Mouse (Mus musculus): Measurements from ENCODE around the gene Mgat4a.
"Not testable (repeated sequence)": the region's sequence is repeated elsewhere in the genome, so short reads cannot be mapped to it uniquely, and the experiment has no call there.

The Mgat4a gene

GRCm38 (mm10) chr1:37531654-37532532, 8.9 kb downstream of the Mgat4a start:
- no peak for DNase-seq

GRCm38 (mm10) chr1:37530061-37530460, 10.8 kb downstream of the Mgat4a start:
- DNase-seq, result no peak

- DNase-seq, result no peak
These were observed 14.6 kb downstream of the Mgat4a start for GRCm38 (mm10) chr1:37526257-37526656.

- no peak for DNase-seq
These were observed 16.1 kb downstream of the Mgat4a start for GRCm38 (mm10) chr1:37524669-37525068.

- not testable (repeated sequence) for DNase-seq
These were observed 16.7 kb downstream of the Mgat4a start for GRCm38 (mm10) chr1:37524122-37524521.

DNA sequence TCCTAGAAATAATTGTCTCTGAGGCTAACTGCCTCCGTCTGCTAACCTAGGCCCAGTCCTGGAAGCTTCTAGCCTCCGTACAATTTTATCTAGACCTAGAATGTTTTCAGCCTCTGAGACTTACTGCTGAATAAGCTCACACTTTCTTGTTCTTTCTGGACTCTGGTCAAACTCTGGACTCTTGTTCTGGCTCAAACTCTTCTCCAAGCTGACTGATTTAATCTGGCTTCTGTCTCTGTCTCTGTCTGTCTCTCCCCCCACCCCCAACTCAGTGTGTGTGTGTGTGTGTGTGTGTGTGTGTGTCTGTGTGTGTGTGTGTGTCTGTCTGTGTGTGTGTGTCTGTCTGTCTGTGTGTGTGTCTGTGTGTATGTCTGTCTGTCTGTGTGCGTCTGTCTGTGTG, 17.3 kb downstream of the Mgat4a start:
- not testable (repeated sequence) for DNase-seq

GRCm38 (mm10) chr1:37522101-37522500, 18.7 kb downstream of the Mgat4a start:
- no peak for DNase-seq

DNA sequence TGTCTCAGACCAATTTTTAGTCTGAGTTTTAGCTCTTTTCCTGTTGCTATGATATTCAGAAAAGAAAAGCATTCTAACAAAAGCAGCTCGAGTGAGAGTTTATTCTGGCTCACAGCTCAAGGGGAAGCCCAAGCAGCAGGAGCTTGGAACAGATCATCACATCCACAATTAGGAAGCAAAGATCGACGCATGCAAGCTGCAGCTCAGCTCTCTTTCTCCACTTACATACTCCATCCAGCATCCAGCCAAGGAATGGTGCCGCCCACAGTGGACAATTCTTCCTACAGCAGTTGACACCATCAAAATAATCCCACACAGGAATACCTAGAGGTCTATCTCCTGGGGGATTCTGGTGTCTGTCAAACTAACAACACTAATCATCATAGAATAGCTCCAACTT, 22.0 kb downstream of the Mgat4a start:
- no peak for DNase-seq

- no peak for DNase-seq
These were observed 22.6 kb downstream of the Mgat4a start for GRCm38 (mm10) chr1:37518124-37518720.

- DNase-seq, result no peak
These were observed 27.8 kb downstream of the Mgat4a start for GRCm38 (mm10) chr1:37512961-37513431.

DNA sequence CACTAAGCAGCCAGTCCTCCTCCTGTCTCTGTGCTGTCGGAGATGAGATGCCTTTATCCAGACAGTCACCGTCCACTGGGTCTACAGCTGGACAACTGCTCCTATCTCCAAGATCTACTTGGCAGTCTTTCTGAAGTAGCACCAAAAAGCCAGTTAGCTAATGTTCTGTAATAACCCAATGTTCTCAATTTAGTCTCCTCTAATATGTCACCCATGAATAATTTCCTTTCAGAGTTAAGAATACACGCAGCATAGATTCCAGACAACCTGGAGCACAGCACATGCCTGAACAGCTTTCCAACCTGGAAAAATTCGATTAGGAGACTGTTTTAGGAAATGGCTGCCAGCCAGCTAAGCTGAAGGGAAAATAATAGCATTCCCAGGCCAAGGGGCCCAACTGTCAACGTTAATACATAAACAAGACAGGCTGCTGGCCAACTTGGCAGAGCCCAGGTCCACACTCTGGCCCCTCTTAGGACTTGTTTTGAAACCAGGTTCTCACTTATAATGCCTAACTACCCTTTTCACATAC, 28.6 kb downstream of the Mgat4a start:
- no peak for DNase-seq

DNA sequence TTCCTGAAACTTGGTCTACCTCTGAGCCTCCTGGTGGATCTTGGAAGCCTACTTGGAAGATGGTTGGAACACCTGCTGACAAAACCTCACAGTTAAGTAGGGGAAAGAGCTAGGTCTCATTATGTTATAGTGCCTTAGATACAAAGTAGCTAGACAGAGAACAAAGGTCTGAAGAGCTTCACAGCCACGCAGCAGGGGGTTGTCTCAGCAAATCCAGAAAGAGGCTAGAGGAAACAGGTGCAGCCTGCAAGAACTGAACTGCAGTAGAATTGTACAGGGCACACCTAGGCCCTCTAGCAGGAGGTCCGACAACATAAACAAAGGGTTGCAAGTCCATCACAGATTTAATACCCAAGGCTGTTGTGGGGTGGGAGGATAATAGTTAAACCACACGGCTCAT, 30.6 kb downstream of the Mgat4a start:
- DNase-seq, result no peak

GRCm38 (mm10) chr1:37509437-37509836, 31.4 kb downstream of the Mgat4a start:
- no peak for DNase-seq

- DNase-seq, result no peak
These were observed 35.5 kb downstream of the Mgat4a start for GRCm38 (mm10) chr1:37505348-37505730.

DNA sequence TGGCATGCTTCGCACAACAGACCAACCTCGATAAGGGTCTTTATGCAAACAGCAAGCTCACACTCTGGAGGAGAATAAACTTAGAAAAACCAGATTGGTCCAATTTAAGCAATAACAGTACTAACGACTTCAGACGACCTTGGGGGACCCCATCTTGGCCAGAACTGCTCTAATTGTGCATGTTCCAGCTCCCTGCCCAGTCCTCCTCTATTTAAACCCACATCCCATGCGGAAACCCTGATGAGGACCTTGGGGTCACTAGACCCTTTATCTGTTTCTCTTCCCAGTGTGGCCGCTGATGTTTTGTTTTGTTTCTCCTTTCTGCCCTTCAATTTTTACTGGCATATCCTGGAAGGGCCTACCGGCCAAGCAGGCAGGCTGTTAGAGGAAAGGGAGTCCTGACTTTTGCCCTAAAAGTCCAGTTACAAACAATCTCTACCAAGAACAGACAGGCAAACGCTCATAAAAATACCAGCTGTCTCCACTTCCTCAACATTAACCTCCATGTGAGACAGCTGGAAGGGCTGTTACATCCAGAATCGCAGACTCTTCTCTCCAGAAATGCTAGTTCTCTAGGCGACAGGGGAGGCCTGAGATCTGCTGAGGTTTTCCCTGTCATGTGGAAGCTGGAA, 36.0 kb downstream of the Mgat4a start:
- DNase-seq, result no peak

DNA sequence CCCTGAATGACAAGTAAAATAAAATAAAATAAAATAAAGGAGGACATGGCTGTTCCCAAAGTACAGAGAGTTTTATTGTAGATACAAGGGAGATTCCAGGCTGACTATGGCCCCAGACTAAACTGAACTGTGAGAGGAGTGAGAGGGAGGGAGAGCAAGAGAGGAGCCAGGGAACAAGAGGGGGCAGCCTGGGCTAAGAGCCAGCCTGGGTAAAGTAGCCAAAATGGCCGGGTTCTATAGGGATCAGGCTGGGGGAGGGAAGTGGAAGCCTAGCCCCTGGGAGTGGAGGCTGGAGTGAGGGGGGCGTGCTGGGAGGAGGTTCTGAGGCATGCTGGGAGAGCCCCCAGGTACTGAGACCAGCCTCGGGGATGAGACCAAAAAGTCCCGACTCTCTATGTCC, 37.2 kb downstream of the Mgat4a start:
- DNase-seq, result no peak

GRCm38 (mm10) chr1:37502354-37502753, 38.5 kb downstream of the Mgat4a start:
- DNase-seq, result no peak

GRCm38 (mm10) chr1:37500723-37501122, 40.1 kb downstream of the Mgat4a start:
- no peak for DNase-seq

DNA sequence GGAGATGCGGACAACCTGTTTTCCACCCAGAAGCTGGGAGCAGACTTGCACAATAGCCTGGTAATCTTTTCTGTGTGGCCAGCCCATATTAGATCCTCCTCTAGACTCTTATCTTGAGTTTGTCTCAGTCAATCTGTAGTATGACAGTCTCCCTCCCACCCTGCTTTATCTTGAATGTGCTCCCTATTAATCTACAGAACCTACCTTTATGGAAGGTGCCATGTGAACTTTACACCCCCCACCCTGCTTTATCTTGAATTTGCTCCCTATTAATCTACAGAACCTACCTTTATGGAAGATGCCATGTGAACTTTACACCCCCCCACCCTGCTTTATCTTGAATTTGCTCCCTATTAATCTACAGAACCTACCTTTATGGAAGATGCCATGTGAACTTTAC, 41.4 kb downstream of the Mgat4a start:
- not testable (repeated sequence) for DNase-seq

DNA sequence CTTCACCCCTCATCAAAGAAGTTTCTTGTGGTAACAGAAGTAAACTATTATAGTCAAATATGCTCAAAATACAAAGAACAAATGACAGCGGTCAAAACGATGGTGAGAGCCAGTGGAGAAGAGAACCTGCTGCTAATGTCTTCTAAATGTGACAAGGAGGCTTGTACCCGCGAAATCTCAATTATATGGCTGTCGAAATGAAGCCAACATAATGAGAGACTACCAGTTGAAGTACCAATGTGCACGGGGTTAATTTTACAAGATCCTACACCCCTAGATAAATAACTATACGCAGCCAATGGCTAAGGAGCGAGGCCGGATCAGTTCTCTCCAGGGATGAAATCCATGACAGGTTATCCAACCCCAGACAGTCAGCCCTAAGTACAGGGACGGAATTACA, 41.9 kb downstream of the Mgat4a start:
- DNase-seq, result no peak

GRCm38 (mm10) chr1:37496591-37497280, 44.1 kb downstream of the Mgat4a start:
- DNase-seq, result no peak

- DNase-seq, result no peak
These were observed 45.0 kb downstream of the Mgat4a start for GRCm38 (mm10) chr1:37495698-37496321.

Data from right cerebral cortex, postnatal 25 days (tissue).